Mouse (Mus musculus) heart, embryonic 15.5 days (tissue): Measurements from ENCODE around the gene 1700003F12Rik. TPM values are rescaled to one million over a fixed set of nuclear protein-coding genes. Genes with fewer than 3 reads are reported as not detected.

Experiments
- ATAC-seq: fragments of 200-750 bp; cut with Nextera tagmentation; replicated peaks from 2 replicates; pipeline ENCODE4 v1.8.0; 2017; ENCODE audit warnings: low read depth, moderate TSS enrichment; ENCODE audit not compliant: insufficient number of reproducible peaks, insufficient read depth, low FRiP score
- H3K27ac ChIP-seq: fragments of 300-500 bp; sonication (generic); 2 replicates; pipeline ENCODE4 v1.5.1; 2015; ENCODE audit warnings: mild to moderate bottlenecking, inconsistent platforms
- H3K27me3 ChIP-seq: fragments of 300-500 bp; sonication (generic); 2 replicates; pipeline ENCODE4 v1.6.1; 2015; ENCODE audit warnings: inconsistent platforms
- H3K36me3 ChIP-seq: fragments of 300-500 bp; sonication (generic); 2 replicates; pipeline ENCODE4 v1.6.1; 2015; ENCODE audit warnings: mild to moderate bottlenecking, inconsistent platforms
- H3K4me1 ChIP-seq: fragments of 300-500 bp; sonication (generic); replicated peaks from 2 replicates; pipeline ENCODE4 v1.6.1; 2015; ENCODE audit warnings: inconsistent platforms
- H3K4me2 ChIP-seq: fragments of 300-500 bp; sonication (generic); 2 replicates; pipeline ENCODE4 v1.6.1; 2015; ENCODE audit warnings: inconsistent platforms, mild to moderate bottlenecking, moderate library complexity
- H3K4me3 ChIP-seq: fragments of 300-500 bp; sonication (generic); 2 replicates; pipeline ENCODE4 v1.5.1; 2015; ENCODE audit warnings: mild to moderate bottlenecking, inconsistent platforms
- H3K9ac ChIP-seq: fragments of 300-500 bp; sonication (generic); 2 replicates; pipeline ENCODE4 v1.6.1; 2015; ENCODE audit warnings: mild to moderate bottlenecking, inconsistent platforms
- H3K9me3 ChIP-seq: fragments of 300-500 bp; sonication (generic); replicated peaks from 2 replicates; pipeline ENCODE4 v1.6.1; 2016; ENCODE audit warnings: inconsistent platforms
- WGBS: fragments of 180-500 bp; shearing (Covaris S2); methylation state at CpG from one replicate; pipeline ENCODE4 v1.1.7; 2015; ENCODE audit warnings: mixed read lengths; 5-methylcytosine and 5-hydroxymethylcytosine counted together
- polyA plus RNA-seq: library from polyadenylated mRNA; unstranded; fragments of >200 nt; fragmentation: Nextera tagmentation; extraction: Ambion mirVana; gene quantifications from 2 replicates; pipeline ENCODE4 v1.2.1, GENCODE M21; 2015

Gene 1700003F12Rik
- 0.43 and 0.99 TPM in 2 replicates for polyA plus RNA-seq

DNA sequence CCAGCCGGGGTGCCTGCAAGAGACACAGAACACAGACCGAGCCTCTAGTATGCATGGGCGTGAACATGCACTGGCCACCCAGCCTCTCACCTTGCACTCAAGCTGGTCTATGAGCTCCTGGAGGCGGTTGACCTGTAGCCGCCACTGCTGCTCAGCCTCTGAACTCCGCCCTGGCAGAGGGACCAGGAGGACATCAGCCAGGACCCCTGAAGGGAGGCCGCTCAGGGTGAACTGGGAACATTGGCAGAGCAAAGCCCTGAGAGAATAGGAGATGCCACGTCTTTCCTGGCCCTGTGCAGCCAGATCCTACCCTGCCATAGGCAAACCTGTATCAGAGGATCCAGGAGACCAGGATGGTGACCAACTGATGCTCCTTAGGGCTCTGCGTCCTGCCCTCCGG is at the start of gene 1700003F12Rik:
TSS of gene 1700003F12Rik (plus strand) at position 375 of the 400 bp plus-strand sequence.
- Histone ChIP-seq H3K9ac (no peak within 1 kb of the TSS), H3K4me1 (peaks cover 21% of the 10 kb centered on the region), H3K9me3 (no peaks in the 10 kb centered on the region), H3K4me3 (no peak within 1 kb of the TSS), H3K36me3 (no peaks in the 10 kb centered on the region), H3K4me2 (no peak within 1 kb of the TSS), H3K27ac (no peak within 1 kb of the TSS), H3K27me3 (peaks cover 23% of the 10 kb centered on the region)
- ATAC-seq, result no peak
- whole genome bisulfite sequencing, result 85% methylated on average over 10 of the region's 10 CpGs

DNA sequence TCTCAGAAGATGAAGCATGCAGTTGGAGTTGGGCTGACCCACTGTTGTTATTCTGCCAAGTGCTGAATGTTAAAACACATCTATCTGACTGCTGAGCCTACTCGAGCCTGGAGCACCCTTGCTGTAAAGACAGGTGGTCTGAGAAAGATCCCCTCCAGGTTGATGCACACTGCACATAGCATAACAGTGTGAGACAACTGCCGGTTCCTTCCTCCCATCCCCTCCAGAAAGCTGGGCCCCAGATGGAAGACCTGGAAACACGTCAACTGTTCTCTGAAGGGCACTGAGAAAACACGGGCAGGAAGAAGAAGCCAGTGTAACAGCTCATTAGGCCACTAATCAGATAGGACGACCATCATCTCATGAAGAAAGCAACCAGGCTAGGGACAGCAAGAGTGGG is 48.3 kb upstream of the 1700003F12Rik start:
- Histone ChIP-seq H3K4me1 (peaks cover 8% of the 10 kb centered on the region; the same call in 1 of the 2 replicates), H3K4me3 (no peak overlapping the region), H3K27me3 (no peaks in the 10 kb centered on the region), H3K27ac (no peak overlapping the region), H3K36me3 (peaks cover 12% of the 10 kb centered on the region), H3K9ac (no peak overlapping the region), H3K9me3 (no peaks in the 10 kb centered on the region), H3K4me2 (no peak overlapping the region)
- WGBS, result 36% methylated on average over 5 of the region's 5 CpGs
- ATAC-seq, result no peak

DNA sequence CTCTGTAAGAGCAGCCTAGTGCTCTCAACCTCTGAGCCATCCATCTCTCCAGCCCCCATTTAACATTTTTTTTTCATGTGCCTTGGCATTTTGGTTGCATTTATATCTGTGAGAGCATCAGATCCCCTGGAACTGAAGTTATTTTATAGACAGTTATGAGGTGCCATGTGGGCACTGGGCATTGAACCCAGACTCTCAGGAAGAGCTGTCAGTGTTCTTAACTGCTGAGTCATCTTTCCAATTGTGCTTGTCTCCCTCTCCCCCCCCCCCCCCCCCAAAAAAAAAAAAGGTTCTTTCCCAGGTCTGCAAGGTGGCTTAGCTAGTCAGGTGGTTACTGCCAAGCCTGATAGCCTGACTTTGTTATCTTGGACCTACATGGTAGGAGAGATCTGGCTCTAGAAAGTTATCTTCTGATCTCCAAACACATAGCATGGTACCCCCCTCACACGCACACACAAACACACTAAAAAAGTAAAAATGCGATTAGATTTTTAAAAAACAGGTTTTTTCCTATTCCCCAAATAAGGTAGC is 47.1 kb upstream of the 1700003F12Rik start:
- ATAC-seq, result no peak
- H3K27me3 ChIP-seq, result no peaks in the 10 kb centered on the region
- no peaks in the 10 kb centered on the region for H3K9me3 ChIP-seq
- WGBS, result 86% methylated on average over 2 of the region's 2 CpGs
- no peak overlapping the region for H3K27ac ChIP-seq
- H3K4me2 ChIP-seq, result no peak overlapping the region
- no peak overlapping the region for H3K4me3 ChIP-seq
- H3K4me1 ChIP-seq, result peaks cover 8% of the 10 kb centered on the region; the same call in 1 of the 2 replicates
- H3K9ac ChIP-seq, result no peak overlapping the region
- H3K36me3 ChIP-seq, result peaks cover 14% of the 10 kb centered on the region

DNA sequence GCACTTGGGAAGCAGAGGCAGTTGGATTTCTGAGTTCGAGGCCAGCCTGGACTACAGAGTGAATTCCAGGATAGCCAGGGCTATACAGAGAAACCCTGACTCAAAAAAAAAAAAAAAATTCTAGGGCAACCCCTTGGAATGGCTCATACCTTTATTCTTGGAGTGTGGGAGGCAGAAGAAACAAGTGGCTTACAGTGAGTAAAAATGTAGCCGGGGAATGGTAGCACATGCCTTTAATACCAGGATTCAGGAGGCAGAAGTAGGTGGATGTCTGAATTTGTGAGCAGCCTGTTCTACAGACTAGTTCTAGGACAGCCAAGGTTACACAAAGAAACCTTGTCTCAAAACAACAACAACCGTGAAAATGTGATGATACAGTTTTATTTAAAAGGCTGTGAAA is 46.1 kb upstream of the 1700003F12Rik start:
- H3K36me3 ChIP-seq, result peaks cover 18% of the 10 kb centered on the region
- H3K9ac ChIP-seq, result no peak overlapping the region
- peaks cover 8% of the 10 kb centered on the region; the same call in 1 of the 2 replicates for H3K4me1 ChIP-seq
- H3K27me3 ChIP-seq, result no peaks in the 10 kb centered on the region
- no peaks in the 10 kb centered on the region for H3K9me3 ChIP-seq
- no peak overlapping the region for H3K4me3 ChIP-seq
- WGBS, result 87% methylated on average over 3 of the region's 3 CpGs
- no peak for ATAC-seq
- H3K4me2 ChIP-seq, result no peak overlapping the region
- H3K27ac ChIP-seq, result no peak overlapping the region

GRCm38 (mm10) chr2:154507076-154507475 is 39.8 kb upstream of the 1700003F12Rik start:
- 0 out of 2 replicates have a peak, but pooled peaks cover 3% of the 10 kb centered on the region for H3K4me1 ChIP-seq
- no peak for ATAC-seq
- no peak overlapping the region for H3K27ac ChIP-seq
- WGBS, result 81% methylated on average over 2 of the region's 2 CpGs
- H3K4me2 ChIP-seq, result no peak overlapping the region
- H3K9ac ChIP-seq, result no peak overlapping the region
- H3K27me3 ChIP-seq, result no peaks in the 10 kb centered on the region
- no peaks in the 10 kb centered on the region for H3K9me3 ChIP-seq
- peaks cover 36% of the 10 kb centered on the region for H3K36me3 ChIP-seq
- H3K4me3 ChIP-seq, result no peak overlapping the region

GRCm38 (mm10) chr2:154507566-154508283 is 39.2 kb upstream of the 1700003F12Rik start:
- Histone ChIP-seq H3K9ac (no peak overlapping the region), H3K9me3 (no peaks in the 10 kb centered on the region), H3K27ac (no peak overlapping the region), H3K36me3 (peaks cover 36% of the 10 kb centered on the region), H3K27me3 (no peaks in the 10 kb centered on the region), H3K4me2 (no peak overlapping the region), H3K4me1 (0 out of 2 replicates have a peak, but pooled peaks cover 3% of the 10 kb centered on the region), H3K4me3 (no peak overlapping the region)
- no peak for ATAC-seq
- WGBS, result 50% methylated on average over 9 of the region's 9 CpGs

GRCm38 (mm10) chr2:154508450-154508849 is 38.4 kb upstream of the 1700003F12Rik start:
- Histone ChIP-seq H3K9me3 (no peaks in the 10 kb centered on the region), H3K4me3 (no peak overlapping the region), H3K9ac (no peak overlapping the region), H3K4me1 (0 out of 2 replicates have a peak, but pooled peaks cover 3% of the 10 kb centered on the region), H3K27me3 (no peaks in the 10 kb centered on the region), H3K27ac (no peak overlapping the region), H3K36me3 (peaks cover 36% of the 10 kb centered on the region), H3K4me2 (no peak overlapping the region)
- 87% methylated on average over 4 of the region's 4 CpGs for WGBS
- no peak for ATAC-seq

GRCm38 (mm10) chr2:154510141-154510540 is 36.7 kb upstream of the 1700003F12Rik start:
- no peaks in the 10 kb centered on the region for H3K27me3 ChIP-seq
- H3K4me1 ChIP-seq, result 0 out of 2 replicates have a peak, but pooled peaks cover 3% of the 10 kb centered on the region
- H3K9ac ChIP-seq, result no peak overlapping the region
- WGBS, result 79% methylated on average over 3 of the region's 3 CpGs
- H3K4me2 ChIP-seq, result no peak overlapping the region
- H3K9me3 ChIP-seq, result no peaks in the 10 kb centered on the region
- no peak for ATAC-seq
- peaks cover 36% of the 10 kb centered on the region for H3K36me3 ChIP-seq
- no peak overlapping the region for H3K4me3 ChIP-seq
- H3K27ac ChIP-seq, result no peak overlapping the region

GRCm38 (mm10) chr2:154516944-154517343 is 29.9 kb upstream of the 1700003F12Rik start:
- no peaks in the 10 kb centered on the region for H3K27me3 ChIP-seq
- no peak for ATAC-seq
- WGBS, result 77% methylated on average over 3 of the region's 3 CpGs
- no peak overlapping the region for H3K4me2 ChIP-seq
- no peak overlapping the region for H3K4me3 ChIP-seq
- H3K4me1 ChIP-seq, result no peaks in the 10 kb centered on the region
- H3K27ac ChIP-seq, result no peak overlapping the region
- peaks cover 27% of the 10 kb centered on the region for H3K36me3 ChIP-seq
- H3K9me3 ChIP-seq, result no peaks in the 10 kb centered on the region
- H3K9ac ChIP-seq, result no peak overlapping the region

- no peak for ATAC-seq
- Histone ChIP-seq H3K4me1 (no peaks in the 10 kb centered on the region), H3K9ac (no peak overlapping the region), H3K27me3 (no peaks in the 10 kb centered on the region), H3K27ac (no peak overlapping the region), H3K36me3 (peaks cover 29% of the 10 kb centered on the region), H3K4me3 (no peak overlapping the region), H3K4me2 (no peak overlapping the region), H3K9me3 (no peaks in the 10 kb centered on the region)
- WGBS, result 68% methylated on average over 5 of the region's 5 CpGs
These were observed 29.5 kb upstream of the 1700003F12Rik start for GRCm38 (mm10) chr2:154517424-154517823.

GRCm38 (mm10) chr2:154521449-154521848 is 25.4 kb upstream of the 1700003F12Rik start:
- Histone ChIP-seq H3K9me3 (no peaks in the 10 kb centered on the region), H3K9ac (no peak overlapping the region), H3K4me2 (no peak overlapping the region), H3K36me3 (peaks cover 50% of the 10 kb centered on the region), H3K4me1 (peaks cover under 1% of the 10 kb centered on the region; the same call in 1 of the 2 replicates), H3K27me3 (no peaks in the 10 kb centered on the region), H3K4me3 (no peak overlapping the region), H3K27ac (no peak overlapping the region)
- ATAC-seq, result no peak

DNA sequence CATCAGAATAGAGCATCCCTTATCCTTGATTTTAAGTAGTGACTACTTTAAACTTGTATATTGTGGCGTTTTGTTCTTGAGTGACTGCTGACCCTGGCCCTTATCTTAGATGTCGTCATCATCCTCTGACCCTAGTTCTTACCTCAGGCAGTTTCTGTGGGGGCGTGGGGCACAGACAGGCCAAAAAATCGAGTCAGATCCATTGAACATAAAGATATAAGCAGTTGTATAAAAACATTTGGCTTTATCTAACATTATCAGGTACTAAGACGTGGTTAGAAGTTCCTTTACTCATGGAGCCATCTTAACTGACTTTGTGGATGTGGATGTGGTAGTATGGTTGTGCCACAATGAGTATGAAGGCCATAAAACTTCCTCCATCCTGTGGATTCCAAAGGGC is 24.6 kb upstream of the 1700003F12Rik start:
- no peaks in the 10 kb centered on the region for H3K9me3 ChIP-seq
- ATAC-seq, result no peak
- no peak overlapping the region for H3K9ac ChIP-seq
- peaks cover 50% of the 10 kb centered on the region for H3K36me3 ChIP-seq
- H3K27ac ChIP-seq, result no peak overlapping the region
- 83% methylated on average over 5 of the region's 5 CpGs for WGBS
- peaks cover 3% of the 10 kb centered on the region; the same call in 1 of the 2 replicates for H3K4me1 ChIP-seq
- H3K4me3 ChIP-seq, result no peak overlapping the region
- H3K27me3 ChIP-seq, result no peaks in the 10 kb centered on the region
- no peak overlapping the region for H3K4me2 ChIP-seq
